Mouse (Mus musculus) kidney, adult 2 months (tissue): ENCODE results near the gene Sox4. TPM values are rescaled to one million over a fixed set of nuclear protein-coding genes. Genes with fewer than 3 reads are reported as not detected.

ENCODE experiments used
- DNase-seq: peaks from one replicate; pipeline ENCODE4 v3.0.0; 2021
- H3K27ac ChIP-seq: fragments of 200-500 bp; 2 replicates; pipeline ENCODE4 v1.5.1; 2012; ENCODE audit warnings: low read depth, low read length, control low read depth, inconsistent platforms; ENCODE audit not compliant: insufficient read depth
- H3K27me3 ChIP-seq: fragments of 200-500 bp; replicated peaks from 2 replicates; pipeline ENCODE4 v1.6.1; 2012; ENCODE audit warnings: mild to moderate bottlenecking, moderate library complexity, low read length, inconsistent platforms; ENCODE audit not compliant: control insufficient read depth, insufficient read depth
- H3K36me3 ChIP-seq: fragments of 200-500 bp; 2 replicates; pipeline ENCODE4 v1.6.1; 2012; ENCODE audit warnings: mild to moderate bottlenecking, moderate library complexity, low read length, inconsistent platforms; ENCODE audit not compliant: control insufficient read depth, insufficient read depth
- H3K4me1 ChIP-seq: fragments of 200-500 bp; 2 replicates; pipeline ENCODE4 v1.6.1; 2011; ENCODE audit warnings: low read length; ENCODE audit not compliant: control insufficient read depth, insufficient read depth
- H3K4me3 ChIP-seq: fragments of 200-500 bp; 2 replicates; pipeline ENCODE4 v1.5.1; 2011; ENCODE audit warnings: mild to moderate bottlenecking, low read depth, low read length, control low read depth; ENCODE audit not compliant: insufficient read depth
- CTCF ChIP-seq: fragments of 200-500 bp; conservative IDR thresholded peaks from 2 replicates; pipeline ENCODE4 v1.5.1; 2011; ENCODE audit warnings: low read depth, mild to moderate bottlenecking, control low read depth, low read length, moderate library complexity, mixed read lengths; ENCODE audit not compliant: insufficient read depth, insufficient read length
- POLR2A ChIP-seq: fragments of 200-500 bp; IDR thresholded peaks from one replicate; pipeline ENCODE4 v1.6.1; 2011; ENCODE audit warnings: low read depth, low read length, control low read depth
- WGBS: fragments of 180-500 bp; shearing (Covaris S2); methylation state at CpG from one replicate; pipeline ENCODE4 v1.1.7; 2018; 5-methylcytosine and 5-hydroxymethylcytosine counted together
- polyA plus RNA-seq: library from polyadenylated mRNA; depleted of rRNA; stranded (reverse); fragments of >200 nt; gene quantifications from 2 replicates; pipeline ENCODE4 v1.2.3, GENCODE M21; 2012

The Sox4 gene
- polyA plus RNA-seq, 1 experiment, result 7.8 TPM

GRCm38 (mm10) chr13:28950623-28951491 is 2.7 kb downstream of the Sox4 start:
- Histone ChIP-seq H3K27ac (peak overlapping the region; percentile 37), H3K36me3 (no peaks in the 10 kb centered on the region), H3K4me1 (no peaks in the 10 kb centered on the region), H3K4me3 (peak overlapping the region; percentile 89), H3K27me3 (no peaks in the 10 kb centered on the region)
- TF ChIP-seq CTCF (no peak), POLR2A (no peak)
- peak; percentile 50 for DNase-seq
- 2% methylated on average over 32 of the region's 32 CpGs for WGBS

- TF ChIP-seq POLR2A, result no peak
Observed at GRCm38 (mm10) chr13:28950266-28950622, 3.3 kb downstream of the Sox4 start.

GRCm38 (mm10) chr13:28949279-28949915 is 4.1 kb downstream of the Sox4 start:
- no peaks in the 10 kb centered on the region for H3K4me1 ChIP-seq
- no peak for TF ChIP-seq POLR2A
- no peak for TF ChIP-seq CTCF
- 4% methylated on average over 11 of the region's 11 CpGs for WGBS
- no peak overlapping the region for H3K4me3 ChIP-seq
- no peaks in the 10 kb centered on the region for H3K27me3 ChIP-seq
- no peaks in the 10 kb centered on the region for H3K36me3 ChIP-seq
- no peak overlapping the region for H3K27ac ChIP-seq
- peak; percentile 36 for DNase-seq

More at GRCm38 (mm10) chr13:28950266-28950622, 3.3 kb downstream of the Sox4 start:
- Histone ChIP-seq H3K27me3 (no peaks in the 10 kb centered on the region), H3K4me3 (peak overlapping the region; percentile 89), H3K36me3 (no peaks in the 10 kb centered on the region), H3K27ac (no peak overlapping the region; the same call in 1 of the 2 replicates), H3K4me1 (no peaks in the 10 kb centered on the region)
- WGBS, result under 1% methylated on average over 9 of the region's 9 CpGs
- peak; percentile 50 for DNase-seq

- Histone ChIP-seq H3K36me3 (no peaks in the 10 kb centered on the region), H3K27me3 (no peaks in the 10 kb centered on the region), H3K4me1 (no peaks in the 10 kb centered on the region), H3K4me3 (no peak overlapping the region), H3K27ac (no peak overlapping the region)
- 32% methylated on average over 10 of the region's 10 CpGs for WGBS
- TF ChIP-seq POLR2A, result no peak
- DNase-seq, result peak; percentile 34
Observed at GRCm38 (mm10) chr13:28948541-28948940, 5.0 kb downstream of the Sox4 start.

DNA sequence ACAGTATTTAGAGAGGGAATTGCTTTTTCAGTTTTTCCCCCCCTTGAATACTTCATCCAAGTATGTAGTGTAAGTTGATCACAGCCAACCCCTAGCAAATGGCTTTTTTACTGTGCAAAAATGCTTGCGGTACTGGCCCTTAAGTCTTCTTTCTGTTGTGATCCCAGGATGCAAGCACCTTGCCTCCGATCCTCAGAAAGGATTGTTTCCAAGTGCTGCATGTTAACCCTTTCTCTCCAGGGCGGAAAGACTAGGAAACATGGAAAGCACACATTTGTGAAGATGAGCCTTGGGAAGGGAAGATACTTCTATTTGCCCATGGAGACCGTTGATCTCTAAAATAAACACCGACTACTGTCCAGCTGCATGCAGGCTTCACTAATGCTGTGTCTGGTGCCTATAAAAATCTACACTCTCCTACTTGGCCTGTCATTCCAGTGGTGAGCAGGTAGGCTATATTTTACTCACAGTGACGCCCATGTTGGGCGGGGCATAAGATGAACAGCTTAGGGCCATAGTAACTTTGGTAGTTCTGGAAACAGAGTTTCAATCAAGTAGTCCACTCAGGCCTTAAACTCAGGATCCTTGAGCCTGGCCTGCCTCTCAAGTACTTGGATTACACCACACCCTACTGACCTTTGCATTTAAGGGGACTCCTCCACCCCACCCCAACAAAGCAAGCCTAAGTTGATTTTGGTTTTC is 5.6 kb downstream of the Sox4 start:
- no peak overlapping the region for H3K27ac ChIP-seq
- no peaks in the 10 kb centered on the region for H3K4me1 ChIP-seq
- peak; percentile 12 for DNase-seq
- TF ChIP-seq POLR2A, result no peak
- TF ChIP-seq CTCF, result no peak
- WGBS, result 56% methylated on average over 7 of the region's 7 CpGs
- no peaks in the 10 kb centered on the region for H3K36me3 ChIP-seq
- H3K4me3 ChIP-seq, result no peak overlapping the region
- no peaks in the 10 kb centered on the region for H3K27me3 ChIP-seq

GRCm38 (mm10) chr13:28946565-28947135 is 6.9 kb downstream of the Sox4 start:
- Histone ChIP-seq H3K27me3 (no peaks in the 10 kb centered on the region), H3K4me1 (no peaks in the 10 kb centered on the region), H3K4me3 (no peak overlapping the region), H3K36me3 (no peaks in the 10 kb centered on the region), H3K27ac (no peak overlapping the region)
- no peak for TF ChIP-seq CTCF
- no peak for TF ChIP-seq POLR2A
- DNase-seq, result no peak
- 77% methylated on average over 8 of the region's 8 CpGs for WGBS

- TF ChIP-seq POLR2A, result no peak
- no peak for TF ChIP-seq CTCF
- WGBS, result 85% methylated on average over 5 of the region's 5 CpGs
- no peak for DNase-seq
- Histone ChIP-seq H3K36me3 (no peaks in the 10 kb centered on the region), H3K27me3 (no peaks in the 10 kb centered on the region), H3K4me1 (no peaks in the 10 kb centered on the region), H3K4me3 (no peak overlapping the region), H3K27ac (no peak overlapping the region)
Observed at GRCm38 (mm10) chr13:28945681-28946080, 7.8 kb downstream of the Sox4 start.
